Comparison of ENCODE assay signal across 16 mouse cellular contexts in the genomic region with DNA sequence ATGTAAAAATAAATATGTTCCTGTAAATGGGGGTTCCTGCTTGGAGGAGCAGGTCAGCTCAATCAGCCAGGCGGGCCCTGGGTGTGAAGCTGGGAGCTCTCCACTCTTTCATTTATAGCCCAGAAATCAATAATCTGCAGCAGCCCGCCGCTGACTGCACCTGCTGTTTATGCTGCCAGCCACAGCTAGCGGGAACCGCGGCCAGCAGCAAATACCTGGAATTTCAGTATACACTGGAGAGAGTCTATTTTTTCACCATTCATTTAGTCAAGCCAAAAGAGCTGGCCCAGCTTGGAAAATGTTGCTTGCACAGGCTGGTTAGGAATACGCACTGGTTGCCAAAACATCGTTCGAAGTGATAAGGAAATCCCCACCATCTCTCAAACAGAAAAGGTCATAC.
A peak's percentile ranks its signal among the peaks of the same experiment; 100 is the strongest.
DNase-seq lines count a peak whose midpoint lies in the region; ATAC-seq and TF ChIP-seq lines count a peak whose summit lies in the region.
"Had no signal": no experiment of that assay in that cellular context is flagged by ENCODE, and none has a peak within 500 bp of the region (broad histone marks: within the 10 kb centered on the region; RNA-seq: fewer than 3 reads in every experiment).

No protein-coding gene starts in this region.

- H3K4me3 ChIP-seq in forebrain, embryonic 13.5 days = no peak overlapping the region
- H3K4me3 ChIP-seq in forebrain, embryonic 10.5 days = no peak overlapping the region
- H3K4me3 ChIP-seq in hindbrain, embryonic 10.5 days = no peak overlapping the region
- H3K4me3 ChIP-seq in hindbrain, embryonic 11.5 days (ENCODE audit: low read depth, low read length) = no peak overlapping the region
- H3K4me3 ChIP-seq in hindbrain, embryonic 14.5 days (replicated peaks; ENCODE audit: low read length) = no peak overlapping the region
- no peak overlapping the region for H3K4me3 ChIP-seq in midbrain, postnatal 0 days (ENCODE audit: low read depth, low read length)
- H3K4me3 ChIP-seq: liver, embryonic 15.5 days; megakaryocyte, embryonic 14.5 days had no signal

- ATAC-seq in forebrain, embryonic 13.5 days = no peak
- no peak for ATAC-seq in hindbrain, embryonic 11.5 days (ENCODE audit: low FRiP score)
- ATAC-seq in hindbrain, embryonic 14.5 days (ENCODE audit: low FRiP score) = no peak
- no peak for ATAC-seq in midbrain, postnatal 0 days (ENCODE audit: low FRiP score)

- TF ChIP-seq CTCF in midbrain, postnatal 0 days (IDR thresholded peaks at IDR 0.05) = no peak

- H3K9me3 ChIP-seq in forebrain, embryonic 13.5 days (replicated peaks) = no peaks in the 10 kb centered on the region
- H3K9me3 ChIP-seq in forebrain, embryonic 10.5 days = no peaks in the 10 kb centered on the region
- H3K9me3 ChIP-seq in hindbrain, embryonic 10.5 days = no peaks in the 10 kb centered on the region
- no peaks in the 10 kb centered on the region for H3K9me3 ChIP-seq in hindbrain, embryonic 11.5 days (ENCODE audit: control insufficient read depth, low read length)
- H3K9me3 ChIP-seq in hindbrain, embryonic 14.5 days (ENCODE audit: control insufficient read depth, low read length) = no peaks in the 10 kb centered on the region
- no peaks in the 10 kb centered on the region for H3K9me3 ChIP-seq in midbrain, postnatal 0 days (ENCODE audit: low read length)
- H3K9me3 ChIP-seq: liver, embryonic 15.5 days had no signal

- DNase-seq in forebrain, embryonic 10.5 days (ENCODE audit: extremely low spot score, low spot score) = no peak
- DNase-seq in hindbrain, embryonic 10.5 days (ENCODE audit: low spot score) = peak; percentile 17
- DNase-seq in hindbrain, embryonic 11.5 days (ENCODE audit: low spot score) = no peak
- no peak for DNase-seq in hindbrain, embryonic 14.5 days (ENCODE audit: low spot score)
- DNase-seq in midbrain, postnatal 0 days (ENCODE audit: low spot score) = peak; percentile 14
- DNase-seq in adrenal gland, postnatal 36 days = no peak
- no peak for DNase-seq in adipocyte (ENCODE audit: low spot score)
- DNase-seq: adrenal gland, postnatal 25 days; kidney, adult 8-10 months; layer of hippocampus, postnatal 36 days; lung, postnatal 10 days; right cerebral cortex, postnatal 4 days had no signal

- WGBS in forebrain, embryonic 13.5 days = 77% methylated on average over 9 of the region's 9 CpGs
- 90% methylated on average over 9 of the region's 9 CpGs for WGBS in forebrain, embryonic 10.5 days
- WGBS in hindbrain, embryonic 10.5 days = 87% methylated on average over 9 of the region's 9 CpGs
- 78% methylated on average over 9 of the region's 9 CpGs for WGBS in hindbrain, embryonic 11.5 days
- whole genome bisulfite sequencing in hindbrain, embryonic 14.5 days = 53% methylated on average over 9 of the region's 9 CpGs
- 59% methylated on average over 9 of the region's 9 CpGs for WGBS in midbrain, postnatal 0 days

- H3K4me1 ChIP-seq in forebrain, embryonic 13.5 days = peaks cover 7% of the 10 kb centered on the region; the same call in 1 of the 2 replicates
- H3K4me1 ChIP-seq in forebrain, embryonic 10.5 days = no peaks in the 10 kb centered on the region; the same call in 1 of the 2 replicates
- H3K4me1 ChIP-seq in hindbrain, embryonic 10.5 days (replicated peaks) = 0 out of 2 replicates have a peak, but pooled peaks cover 10% of the 10 kb centered on the region
- H3K4me1 ChIP-seq in hindbrain, embryonic 11.5 days (replicated peaks; ENCODE audit: control insufficient read depth, insufficient read depth, low read length) = no peaks in the 10 kb centered on the region
- H3K4me1 ChIP-seq in hindbrain, embryonic 14.5 days (replicated peaks; ENCODE audit: control insufficient read depth, insufficient read depth, low read length) = 0 out of 2 replicates have a peak, but pooled peaks cover 3% of the 10 kb centered on the region
- H3K4me1 ChIP-seq in midbrain, postnatal 0 days (ENCODE audit: insufficient read depth, low read length) = no peaks in the 10 kb centered on the region

- H3K27ac ChIP-seq in forebrain, embryonic 13.5 days = 0 out of 2 replicates have a peak overlapping the region, but pooled peaks have one; percentile 40
- no peak overlapping the region for H3K27ac ChIP-seq in forebrain, embryonic 10.5 days
- H3K27ac ChIP-seq in hindbrain, embryonic 10.5 days = no peak overlapping the region
- no peak overlapping the region for H3K27ac ChIP-seq in hindbrain, embryonic 11.5 days (ENCODE audit: low read depth, low read length)
- H3K27ac ChIP-seq in hindbrain, embryonic 14.5 days = peak overlapping the region; percentile 50; the same call in 1 of the 2 replicates
- H3K27ac ChIP-seq in midbrain, postnatal 0 days (ENCODE audit: low read depth, low read length) = no peak overlapping the region
- H3K27ac ChIP-seq: liver, embryonic 15.5 days had no signal

- no peaks in the 10 kb centered on the region for H3K36me3 ChIP-seq in forebrain, embryonic 13.5 days (ENCODE audit: poor library complexity, severe bottlenecking)
- H3K36me3 ChIP-seq in forebrain, embryonic 10.5 days (replicated peaks) = no peaks in the 10 kb centered on the region
- H3K36me3 ChIP-seq in hindbrain, embryonic 10.5 days = no peaks in the 10 kb centered on the region
- H3K36me3 ChIP-seq in hindbrain, embryonic 11.5 days (ENCODE audit: control insufficient read depth, insufficient read depth, low read length) = no peaks in the 10 kb centered on the region
- H3K36me3 ChIP-seq in hindbrain, embryonic 14.5 days (replicated peaks; ENCODE audit: control insufficient read depth, insufficient read depth) = no peaks in the 10 kb centered on the region
- H3K36me3 ChIP-seq in midbrain, postnatal 0 days (ENCODE audit: insufficient read depth, low read length) = no peaks in the 10 kb centered on the region
- H3K36me3 ChIP-seq: liver, embryonic 15.5 days had no signal

- no peak overlapping the region for H3K9ac ChIP-seq in forebrain, embryonic 13.5 days
- no peak overlapping the region for H3K9ac ChIP-seq in hindbrain, embryonic 11.5 days (ENCODE audit: low read depth, low read length)
- no peak overlapping the region for H3K9ac ChIP-seq in hindbrain, embryonic 14.5 days
- no peak overlapping the region for H3K9ac ChIP-seq in midbrain, postnatal 0 days (replicated peaks; ENCODE audit: low read length, poor library complexity, severe bottlenecking)
- H3K9ac ChIP-seq: liver, embryonic 15.5 days had no signal

- H3K4me2 ChIP-seq in forebrain, embryonic 13.5 days = no peak overlapping the region
- no peak overlapping the region for H3K4me2 ChIP-seq in hindbrain, embryonic 11.5 days (replicated peaks; ENCODE audit: low read depth, low read length)
- H3K4me2 ChIP-seq in hindbrain, embryonic 14.5 days (replicated peaks) = no peak overlapping the region
- no peak overlapping the region for H3K4me2 ChIP-seq in midbrain, postnatal 0 days (ENCODE audit: low read depth, low read length, poor library complexity, severe bottlenecking)
- H3K4me2 ChIP-seq: liver, embryonic 15.5 days had no signal

- no peaks in the 10 kb centered on the region for H3K27me3 ChIP-seq in forebrain, embryonic 13.5 days
- no peaks in the 10 kb centered on the region for H3K27me3 ChIP-seq in forebrain, embryonic 10.5 days (ENCODE audit: poor library complexity, severe bottlenecking)
- no peaks in the 10 kb centered on the region for H3K27me3 ChIP-seq in hindbrain, embryonic 10.5 days (ENCODE audit: insufficient read depth, poor library complexity, severe bottlenecking)
- H3K27me3 ChIP-seq in hindbrain, embryonic 11.5 days (ENCODE audit: control insufficient read depth, insufficient read depth, low read length) = no peaks in the 10 kb centered on the region
- no peaks in the 10 kb centered on the region for H3K27me3 ChIP-seq in hindbrain, embryonic 14.5 days (ENCODE audit: control insufficient read depth, insufficient read depth, low read length)
- H3K27me3 ChIP-seq in midbrain, postnatal 0 days (ENCODE audit: insufficient read depth, low read length) = no peaks in the 10 kb centered on the region
- H3K27me3 ChIP-seq: CH12.LX had no signal

Comparison
In these comparisons a context has a peak if more than half of its experiments do, and no peak if none do; other contexts are left out.
1. H3K27ac ChIP-seq: peak in forebrain, embryonic 13.5 days (single experiment) and hindbrain, embryonic 14.5 days (single experiment); none in forebrain, embryonic 10.5 days (single experiment), hindbrain, embryonic 10.5 days (single experiment), hindbrain, embryonic 11.5 days (single experiment) and midbrain, postnatal 0 days (single experiment).
2. DNase-seq: peak in hindbrain, embryonic 10.5 days (single experiment) and midbrain, postnatal 0 days (single experiment); none in forebrain, embryonic 10.5 days (single experiment), hindbrain, embryonic 11.5 days (single experiment), hindbrain, embryonic 14.5 days (single experiment), adrenal gland, postnatal 36 days (0 of 2) and adipocyte (single experiment).